Mouse (Mus musculus) MEL (cell line): Measurements from ENCODE around the gene Thumpd1. TPM values are rescaled to one million over a fixed set of nuclear protein-coding genes. Genes with fewer than 3 reads are reported as not detected.

Experiments
- DNase-seq: peaks from one replicate; pipeline ENCODE4 v3.0.0; 2011; ENCODE audit warnings: low read depth, low spot score
- H3K27ac ChIP-seq: 2 replicates; pipeline ENCODE4 v1.5.1; 2012; ENCODE audit warnings: low read depth, mild to moderate bottlenecking, control low read depth, low read length, moderate library complexity; ENCODE audit not compliant: control insufficient read depth
- H3K27me3 ChIP-seq, 2 experiments: fragments of 150-350 bp in 1 of 2; sonication (generic) in 1 of 2; 2 replicates each; pipeline ENCODE4 v1.6.1; 2012; ENCODE audit warnings: low read length in 2 of 2, mild to moderate bottlenecking in 2 of 2, improper control_type of control experiment in 1 of 2, moderate library complexity in 1 of 2; ENCODE audit not compliant: insufficient read depth in 2 of 2, control insufficient read depth in 1 of 2
- H3K36me3 ChIP-seq, 2 experiments: 2 replicates each; pipeline ENCODE4 v1.6.1; 2012 to 2014; ENCODE audit warnings: low read length in 2 of 2, improper control_type of control experiment in 1 of 2, inconsistent platforms in 1 of 2, mild to moderate bottlenecking in 1 of 2; ENCODE audit not compliant: insufficient read depth in 2 of 2, control insufficient read depth in 1 of 2
- H3K4me1 ChIP-seq, 2 experiments: fragments of 150-350 bp in 1 of 2; sonication (generic) in 1 of 2; 2 replicates each; pipeline ENCODE4 v1.6.1; 2012; ENCODE audit warnings: low read length in 2 of 2, improper control_type of control experiment in 1 of 2, mild to moderate bottlenecking in 1 of 2; ENCODE audit not compliant: insufficient read depth in 2 of 2, control insufficient read depth in 1 of 2
- H3K4me3 ChIP-seq, 2 experiments: fragments of 150-350 bp in 1 of 2; sonication (generic) in 1 of 2; 2 replicates each; pipeline ENCODE4 v1.5.1; 2012; ENCODE audit warnings: low read depth in 2 of 2, low read length in 2 of 2, mild to moderate bottlenecking in 2 of 2, moderate library complexity in 2 of 2, control low read depth in 1 of 2, improper control_type of control experiment in 1 of 2; ENCODE audit not compliant: control insufficient read depth in 1 of 2, insufficient read depth in 1 of 2
- H3K79me2 ChIP-seq: 2 replicates; pipeline ENCODE4 v1.6.1; 2012; ENCODE audit warnings: mild to moderate bottlenecking, low read length, moderate library complexity; ENCODE audit not compliant: control insufficient read depth, poor library complexity, insufficient read depth
- H3K9ac ChIP-seq: 2 replicates; pipeline ENCODE4 v1.6.1; 2012; ENCODE audit warnings: low read depth, mild to moderate bottlenecking, control low read depth, low read length, moderate library complexity; ENCODE audit not compliant: control insufficient read depth, poor library complexity, severe bottlenecking
- H3K9me3 ChIP-seq: fragments of 150-350 bp; sonication (generic); replicated peaks from 2 replicates; pipeline ENCODE4 v1.6.1; 2012; ENCODE audit warnings: mild to moderate bottlenecking, low read length, improper control_type of control experiment, moderate library complexity; ENCODE audit not compliant: insufficient read depth
- CHD1 ChIP-seq: IDR thresholded peaks from 2 replicates; pipeline ENCODE4 v1.6.1; 2012; ENCODE audit warnings: low read depth, mild to moderate bottlenecking, inconsistent platforms, low read length, improper control_type of control experiment
- CTCF ChIP-seq, 3 experiments: IDR thresholded peaks in 2 of 3; conservative IDR thresholded peaks in 1 of 3; 2 replicates each; pipeline ENCODE4 v1.5.1; 2011 to 2012; ENCODE audit warnings: low read length in 3 of 3, low read depth in 2 of 3, mild to moderate bottlenecking in 2 of 3, improper control_type of control experiment in 1 of 3, inconsistent platforms in 1 of 3, mixed read lengths in 1 of 3, moderate library complexity in 1 of 3; ENCODE audit not compliant: control insufficient read depth in 1 of 3, insufficient read depth in 1 of 3, poor library complexity in 1 of 3, severe bottlenecking in 1 of 3
- E2F4 ChIP-seq: IDR thresholded peaks from 2 replicates; pipeline ENCODE4 v1.6.1; 2011; ENCODE audit warnings: low read depth, low read length, improper control_type of control experiment, borderline replicate concordance
- HCFC1 ChIP-seq: IDR thresholded peaks from 2 replicates; pipeline ENCODE4 v1.6.1; 2012; ENCODE audit warnings: low read depth, mild to moderate bottlenecking, inconsistent platforms, low read length, improper control_type of control experiment, moderate library complexity
- JUND ChIP-seq: IDR thresholded peaks from 2 replicates; pipeline ENCODE4 v1.6.1; 2011; ENCODE audit warnings: low read depth, mild to moderate bottlenecking, improper control_type of control experiment, low read length
- MAFK ChIP-seq: IDR thresholded peaks from 2 replicates; pipeline ENCODE4 v1.6.1; 2011; ENCODE audit warnings: low read depth, mild to moderate bottlenecking, low read length, improper control_type of control experiment, borderline replicate concordance
- MAZ ChIP-seq: IDR thresholded peaks from 2 replicates; pipeline ENCODE4 v1.6.1; 2012; ENCODE audit warnings: low read depth, mild to moderate bottlenecking, inconsistent platforms, low read length, improper control_type of control experiment
- MYC ChIP-seq: IDR thresholded peaks from 2 replicates; pipeline ENCODE4 v1.6.1; 2011; ENCODE audit warnings: low read depth, mild to moderate bottlenecking, low read length, improper control_type of control experiment, moderate library complexity
- NRF1 ChIP-seq: IDR thresholded peaks from 2 replicates; pipeline ENCODE4 v1.6.1; 2014; ENCODE audit warnings: low read depth, mild to moderate bottlenecking, inconsistent platforms, low read length, improper control_type of control experiment, moderate library complexity; ENCODE audit not compliant: poor library complexity, insufficient read depth, severe bottlenecking
- POLR2A ChIP-seq, 2 experiments: IDR thresholded peaks; 2 replicates each; pipeline ENCODE4 v1.6.1; 2011 to 2012; ENCODE audit warnings: low read length in 2 of 2, mild to moderate bottlenecking in 2 of 2, control low read depth in 1 of 2, improper control_type of control experiment in 1 of 2, low read depth in 1 of 2, moderate library complexity in 1 of 2; ENCODE audit not compliant: control insufficient read depth in 1 of 2, insufficient read depth in 1 of 2, poor library complexity in 1 of 2
- POLR2AphosphoS2 ChIP-seq: IDR thresholded peaks from 2 replicates; pipeline ENCODE4 v1.6.1; 2011; ENCODE audit warnings: low read length, improper control_type of control experiment
- POLR2AphosphoS5 ChIP-seq: IDR thresholded peaks from 2 replicates; pipeline ENCODE4 v1.6.1; 2012; ENCODE audit warnings: low read depth, borderline replicate concordance, mild to moderate bottlenecking, inconsistent platforms, low read length, moderate library complexity, mixed read lengths
- RCOR1 ChIP-seq: IDR thresholded peaks from 2 replicates; pipeline ENCODE4 v1.6.1; 2012; ENCODE audit warnings: low read depth, mild to moderate bottlenecking, inconsistent platforms, low read length, improper control_type of control experiment
- SIN3A ChIP-seq: IDR thresholded peaks from 2 replicates; pipeline ENCODE4 v1.6.1; 2012; ENCODE audit warnings: low read length, improper control_type of control experiment, inconsistent platforms
- TAL1 ChIP-seq: IDR thresholded peaks from 2 replicates; pipeline ENCODE4 v1.6.1; 2012; ENCODE audit warnings: mild to moderate bottlenecking, inconsistent platforms, low read length, moderate library complexity, mixed read lengths
- USF1 ChIP-seq: IDR thresholded peaks from 2 replicates; pipeline ENCODE4 v1.6.1; 2014; ENCODE audit warnings: low read depth, mild to moderate bottlenecking, inconsistent platforms, low read length, improper control_type of control experiment, moderate library complexity
- USF2 ChIP-seq, 2 experiments: IDR thresholded peaks; 2 replicates each; pipeline ENCODE4 v1.6.1; 2011 to 2012; ENCODE audit warnings: improper control_type of control experiment in 2 of 2, low read length in 2 of 2, borderline replicate concordance in 1 of 2, inconsistent platforms in 1 of 2, low read depth in 1 of 2, mild to moderate bottlenecking in 1 of 2; ENCODE audit not compliant: insufficient read depth in 1 of 2
- ZKSCAN1 ChIP-seq: IDR thresholded peaks from 2 replicates; pipeline ENCODE4 v1.6.1; 2012; ENCODE audit warnings: low read depth, mild to moderate bottlenecking, inconsistent platforms, low read length, improper control_type of control experiment, moderate library complexity
- polyA plus RNA-seq, 2 experiments: library from polyadenylated mRNA; stranded (reverse) in 1 of 2; unstranded in 1 of 2; fragments of >175 nt in 1 of 2; fragments of >200 nt in 1 of 2; gene quantifications; 2 replicates each; pipeline versions ENCODE4 v1.2.1 to v1.2.4; 2012; ENCODE audit warnings: low replicate concordance in 2 of 2, low read depth in 1 of 2; ENCODE audit not compliant: insufficient read length in 2 of 2, insufficient read depth in 1 of 2, missing spikeins in 1 of 2
- total RNA-seq: library from RNA; depleted of rRNA; stranded (reverse); fragments of 300-350 nt; gene quantifications from 2 replicates; pipeline ENCODE4 v1.2.3, GENCODE M21; 2012

The Thumpd1 gene
- total and polyA plus RNA-seq, 3 experiments, result 56.4 to 67.5 TPM; not detected in 1

- TF ChIP-seq E2F4 (no peak), MYC (peak; percentile 3; the same call in 1 of the 2 replicates), POLR2AphosphoS5 (no peak), MAFK (no peak)
- Histone ChIP-seq H3K4me1 (peaks cover 0 to 5% of the 10 kb centered on the region in 2 experiments; a peak in 1 of 4 replicates), H3K36me3 (peaks cover 6 to 20% of the 10 kb centered on the region in 2 experiments; a peak in 3 of 4 replicates), H3K79me2 (peaks cover 10% of the 10 kb centered on the region), H3K9ac (peak overlapping the region; percentile 95), H3K9me3 (no peaks in the 10 kb centered on the region), H3K27ac (peak overlapping the region; percentile 76), H3K27me3 (peaks cover 0 to 1% of the 10 kb centered on the region in 2 experiments; a peak in 3 of 4 replicates), H3K4me3 (peak overlapping the region; percentile 79 to 89)
- no peak for DNase-seq
Measured at GRCm38 (mm10) chr7:119720947-119721310, 331 bp upstream of the Thumpd1 start.

GRCm38 (mm10) chr7:119714111-119714510 lies 6.5 kb downstream of the Thumpd1 start:
- TF ChIP-seq MYC (no peak), POLR2AphosphoS2 (peak; percentile 79; the same call in 1 of the 2 replicates), HCFC1 (no peak), USF2 (IDR thresholded peaks at IDR 0.05; ENCODE audit: borderline replicate concordance in 1 of 2, insufficient read depth in 1 of 2, low read depth in 1 of 2, low read length in 2 of 2) (no peak), NRF1 (no peak), CTCF (IDR thresholded peaks at IDR 0.05 in 2 of 3, conservative IDR thresholded peaks at IDR 0.05 in 1 of 3; ENCODE audit: control insufficient read depth in 1 of 3, insufficient read depth in 1 of 3, low read depth in 2 of 3, low read length in 3 of 3, poor library complexity in 1 of 3, severe bottlenecking in 1 of 3) (no peak), MAFK (no peak), RCOR1 (no peak)
- Histone ChIP-seq H3K4me3 (no peak overlapping the region), H3K27ac (no peak overlapping the region), H3K4me1 (no peaks in the 10 kb centered on the region), H3K27me3 (no peaks in the 10 kb centered on the region), H3K36me3 (peaks cover under 1 to 20% of the 10 kb centered on the region in 2 experiments; a peak in 2 of 4 replicates), H3K79me2 (no peaks in the 10 kb centered on the region), H3K9me3 (no peaks in the 10 kb centered on the region), H3K9ac (no peak overlapping the region)
- DNase-seq, result no peak

GRCm38 (mm10) chr7:119694926-119695325 lies 25.7 kb downstream of the Thumpd1 start:
- H3K36me3 ChIP-seq, result no peaks in the 10 kb centered on the region
- H3K27ac ChIP-seq, result no peak overlapping the region
- TF ChIP-seq ZKSCAN1 (no peak), JUND (no peak), CHD1 (no peak), USF2 (IDR thresholded peaks at IDR 0.05; ENCODE audit: borderline replicate concordance in 1 of 2, insufficient read depth in 1 of 2, low read depth in 1 of 2, low read length in 2 of 2) (no peak), SIN3A (no peak), E2F4 (no peak), TAL1 (no peak), MAZ (no peak), POLR2AphosphoS2 (no peak), USF1 (no peak), RCOR1 (no peak), CTCF (IDR thresholded peaks at IDR 0.05 in 2 of 3, conservative IDR thresholded peaks at IDR 0.05 in 1 of 3; ENCODE audit: control insufficient read depth in 1 of 3, insufficient read depth in 1 of 3, low read depth in 2 of 3, low read length in 3 of 3, poor library complexity in 1 of 3, severe bottlenecking in 1 of 3) (no peak), POLR2A (IDR thresholded peaks at IDR 0.05; ENCODE audit: control insufficient read depth in 1 of 2, insufficient read depth in 1 of 2, low read depth in 1 of 2, low read length in 2 of 2, poor library complexity in 1 of 2) (no peak)
- H3K9me3 ChIP-seq, result no peaks in the 10 kb centered on the region
- H3K27me3 ChIP-seq, result peaks cover 0 to 2% of the 10 kb centered on the region in 2 experiments; a peak in 2 of 4 replicates
- no peaks in the 10 kb centered on the region for H3K4me1 ChIP-seq
- no peak overlapping the region for H3K4me3 ChIP-seq
- H3K9ac ChIP-seq, result no peak overlapping the region
- no peak for DNase-seq
- H3K79me2 ChIP-seq, result no peaks in the 10 kb centered on the region
